Mouse (Mus musculus) lung, postnatal 25 days (tissue): ENCODE measurements around the gene Stk19.
"Not testable (repeated sequence)": the region's sequence is repeated elsewhere in the genome, so short reads cannot be mapped to it uniquely, and the experiment has no call there.

Source experiments
- DNase-seq: peaks from one replicate; pipeline ENCODE4 v3.0.0; 2022; ENCODE audit warnings: low spot score

Gene Stk19

DNA sequence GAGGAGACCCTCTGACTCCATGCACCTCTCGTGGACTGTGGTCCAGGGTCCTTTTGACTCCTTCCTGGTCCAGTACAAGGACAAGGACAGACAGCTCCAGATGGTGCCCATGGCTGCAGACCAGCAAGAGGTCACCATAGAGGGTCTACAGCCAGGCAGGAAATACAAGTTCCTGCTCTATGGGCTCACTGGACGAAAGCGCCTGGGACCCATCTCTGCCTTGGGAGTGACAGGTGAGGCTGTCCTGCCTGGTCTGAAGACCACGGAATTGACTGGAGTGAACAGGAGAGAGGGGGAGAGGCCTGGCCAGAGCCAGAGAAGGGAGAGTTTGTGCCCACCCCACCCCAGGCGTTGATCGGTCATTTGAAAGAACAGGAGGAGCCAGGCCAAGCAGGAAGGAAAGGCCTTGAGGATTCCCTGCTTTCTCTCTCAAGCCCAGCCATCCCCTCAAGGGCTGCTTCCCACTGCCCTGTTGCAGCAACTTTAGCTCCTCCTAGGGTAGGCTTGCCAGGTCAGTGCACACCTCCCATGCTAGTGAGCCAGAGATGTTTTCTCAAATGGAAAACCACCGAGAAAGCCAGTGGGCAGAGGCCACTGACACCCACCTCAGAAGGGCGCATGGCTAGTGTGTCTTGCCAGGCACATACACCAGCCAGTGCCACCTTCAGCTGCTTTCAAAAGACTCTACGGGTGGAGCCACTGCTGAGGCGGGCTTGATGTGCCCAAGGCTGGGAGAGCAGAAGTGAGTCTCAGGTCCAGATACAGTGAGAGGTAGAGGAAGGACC is 39.3 kb downstream of the Stk19 start:
- not testable (repeated sequence) for DNase-seq

DNA sequence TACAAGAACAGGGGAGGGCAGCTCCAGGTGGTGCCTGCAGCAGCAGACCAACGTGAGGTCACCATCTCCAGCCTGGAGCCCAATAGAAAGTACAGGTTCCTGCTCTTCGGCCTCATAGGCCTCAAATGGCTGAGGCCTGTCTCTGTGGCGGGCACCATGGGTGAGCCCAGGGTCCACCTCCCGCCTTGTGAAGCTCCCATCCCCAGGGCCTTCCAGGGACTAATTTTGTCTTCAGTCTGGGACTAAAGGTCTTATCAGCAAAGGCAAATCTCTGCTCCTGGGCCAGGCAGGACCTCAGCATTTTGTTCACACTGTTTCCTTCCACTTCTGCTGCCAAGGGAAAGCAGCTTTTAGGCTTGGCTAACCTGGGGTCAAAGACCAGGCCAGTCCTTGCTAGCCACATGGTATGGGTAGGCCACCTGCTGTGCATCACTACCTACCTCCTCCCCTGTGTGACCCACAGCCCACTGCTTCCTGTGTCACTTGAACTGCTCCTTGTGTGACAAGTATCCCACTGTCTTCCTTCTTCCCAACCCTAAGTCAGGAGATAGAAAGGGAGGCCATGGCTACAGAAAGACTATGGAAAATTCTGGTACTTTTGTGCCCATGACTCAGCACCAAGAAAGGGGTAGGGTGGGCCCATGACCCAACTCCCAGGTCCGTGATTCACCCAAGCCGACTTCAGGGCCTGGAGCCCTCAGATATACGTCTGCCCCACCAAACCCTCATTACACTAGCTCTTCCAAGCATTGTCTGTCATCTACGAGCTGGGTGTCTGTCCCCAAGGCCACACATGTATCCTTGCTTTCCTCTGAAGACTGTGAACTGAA is 40.2 kb downstream of the Stk19 start:
- no peak for DNase-seq

DNA sequence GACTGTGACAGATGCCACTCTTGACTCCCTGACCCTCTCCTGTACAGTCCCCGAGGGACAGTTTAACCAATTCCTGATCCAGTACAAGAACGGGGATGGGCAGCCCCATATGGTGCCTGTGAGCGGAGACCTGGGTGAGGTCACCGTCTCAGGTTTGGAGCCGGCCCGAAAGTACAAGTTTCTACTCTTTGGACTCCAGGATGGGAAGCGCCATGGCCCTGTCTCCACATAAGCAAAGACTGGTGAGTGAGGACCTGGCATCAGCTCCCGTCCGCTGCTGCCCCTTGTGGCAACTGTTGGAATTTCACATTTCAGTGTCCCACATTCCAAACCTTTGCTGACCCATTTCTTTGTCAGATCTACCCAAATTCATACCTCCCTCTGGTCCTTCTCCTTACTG is 41.1 kb downstream of the Stk19 start:
- peak; percentile 19 for DNase-seq

DNA sequence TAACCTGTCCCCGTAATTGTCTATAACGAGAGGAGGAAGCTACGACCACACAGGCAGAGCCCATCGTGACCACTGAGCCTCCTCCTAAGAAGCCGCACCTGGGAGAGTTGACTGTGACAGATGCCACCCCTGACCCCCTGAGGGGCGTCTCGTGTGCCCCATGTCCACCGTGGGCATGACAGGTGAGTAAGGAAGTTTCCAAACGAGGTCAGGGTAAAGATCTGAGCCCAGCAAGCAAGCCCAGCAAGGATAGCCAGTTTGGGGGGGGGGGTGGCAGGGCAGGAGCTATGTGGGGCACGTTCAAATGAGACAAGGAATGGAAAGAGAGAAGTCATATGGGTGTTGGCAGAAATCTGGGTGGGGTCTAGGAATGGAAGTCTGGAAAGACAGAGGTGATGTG is 41.7 kb downstream of the Stk19 start:
- no peak for DNase-seq

DNA sequence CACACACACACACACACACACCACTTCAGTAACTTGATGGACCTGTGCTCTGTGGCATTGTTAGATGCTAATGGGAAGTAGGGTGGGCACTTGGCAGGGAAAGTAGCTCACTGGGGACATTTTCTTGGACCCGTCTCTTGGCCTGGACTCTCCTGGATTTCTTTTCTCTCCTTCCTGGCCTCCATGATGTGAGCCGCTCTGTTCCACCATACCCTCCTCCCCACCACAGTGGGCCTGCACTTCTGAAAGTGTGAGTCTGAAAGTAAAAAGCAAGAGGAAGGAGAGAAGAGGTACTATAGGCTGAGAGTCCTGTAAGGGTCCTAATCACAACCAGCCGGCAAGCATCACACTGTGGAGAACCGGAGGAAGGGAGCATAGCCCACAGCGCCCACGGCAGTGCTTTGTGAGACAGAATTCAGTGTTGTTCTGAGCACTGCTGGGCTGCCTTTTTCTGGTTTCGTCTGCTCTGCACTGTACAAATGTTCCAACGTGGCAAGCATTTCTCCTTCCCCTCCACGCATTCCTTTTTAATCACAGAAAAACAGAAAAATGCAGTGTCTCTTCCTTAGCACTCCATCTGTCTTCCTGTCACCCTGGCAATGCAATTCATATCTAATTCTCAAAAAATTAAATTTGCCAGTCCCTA is 58.9 kb downstream of the Stk19 start:
- no peak for DNase-seq
